Mouse (Mus musculus) G1E (cell line): ENCODE results near the gene Ttll12. TPM values are rescaled to one million over a fixed set of nuclear protein-coding genes. Genes with fewer than 3 reads are reported as not detected.

Experiments used
- ATAC-seq: 2 replicates; pipeline ENCODE4 v1.8.0; 2016; ENCODE audit warnings: mild to moderate bottlenecking; ENCODE audit not compliant: insufficient number of reproducible peaks, poor library complexity, low FRiP score, severe bottlenecking; ENCODE audit errors: extremely low read depth
- DNase-seq: peaks from one replicate; pipeline ENCODE4 v3.0.0; 2012; ENCODE audit warnings: low spot score
- H3K27me3 ChIP-seq: 2 replicates; pipeline ENCODE4 v1.6.1; 2012; ENCODE audit warnings: mild to moderate bottlenecking, low read length, inconsistent platforms; ENCODE audit not compliant: insufficient read depth
- H3K36me3 ChIP-seq: replicated peaks from 2 replicates; pipeline ENCODE3; 2012; ENCODE audit warnings: mild to moderate bottlenecking, inconsistent platforms
- H3K4me1 ChIP-seq: 2 replicates; pipeline ENCODE4 v1.6.1; 2012; ENCODE audit warnings: low read depth, low read length, inconsistent platforms, mixed read lengths; ENCODE audit not compliant: insufficient read depth
- H3K4me3 ChIP-seq: 2 replicates; pipeline ENCODE4 v1.5.1; 2012; ENCODE audit warnings: low read depth, mild to moderate bottlenecking, inconsistent platforms, low read length, moderate library complexity, mixed read lengths
- H3K9me3 ChIP-seq: replicated peaks from 2 replicates; pipeline ENCODE4 v1.6.1; 2012; ENCODE audit warnings: inconsistent platforms
- CTCF ChIP-seq: IDR thresholded peaks from 2 replicates; pipeline ENCODE4 v1.5.1; 2012; ENCODE audit warnings: low read depth, low read length, inconsistent platforms, mixed read lengths
- GATA1 ChIP-seq: IDR thresholded peaks from 2 replicates; pipeline ENCODE4 v1.6.1; 2012; ENCODE audit warnings: borderline replicate concordance, low read length, inconsistent platforms, mixed read lengths
- GATA2 ChIP-seq: IDR thresholded peaks from 2 replicates; pipeline ENCODE4 v1.6.1; 2012; ENCODE audit warnings: low read depth, low read length, inconsistent platforms, borderline replicate concordance
- POLR2AphosphoS5 ChIP-seq: IDR thresholded peaks from 2 replicates; pipeline ENCODE4 v1.6.1; 2012; ENCODE audit warnings: low read depth, low read length, inconsistent platforms; ENCODE audit not compliant: insufficient replicate concordance
- TAL1 ChIP-seq: conservative IDR thresholded peaks from 2 replicates; pipeline ENCODE4 v1.6.1; 2012; ENCODE audit warnings: low read depth, low read length, inconsistent platforms, mixed read lengths
- polyA plus RNA-seq: library from polyadenylated mRNA; stranded (reverse); fragments of >175 nt; gene quantifications from 2 replicates; pipeline ENCODE4 v1.2.3, GENCODE M21; 2012
- total RNA-seq, 2 experiments: library from RNA; stranded (forward) in 1 of 2; stranded (reverse) in 1 of 2; fragments of 200-1000 nt in 1 of 2; fragments of >200 nt in 1 of 2; fragmentation: Nextera tagmentation in 1 of 2; gene quantifications; 2 replicates each; pipeline ENCODE4 v1.2.3; 2014 to 2017

Ttll12 gene
- total and polyA plus RNA-seq, 3 experiments = 15.5 to 181 (median 59.4) TPM

GRCm38 (mm10) chr15:83575543-83575942 lies 19.4 kb downstream of the Ttll12 start:
- H3K4me1 ChIP-seq = peaks cover 26% of the 10 kb centered on the region
- peaks cover 94% of the 10 kb centered on the region for H3K36me3 ChIP-seq
- no peak for TF ChIP-seq CTCF
- TF ChIP-seq GATA1 = no peak
- TF ChIP-seq GATA2 = no peak
- TF ChIP-seq POLR2AphosphoS5 = no peak
- TF ChIP-seq TAL1 = no peak
- ATAC-seq (no peak), DNase-seq (no peak)
- no peaks in the 10 kb centered on the region for H3K27me3 ChIP-seq
- no peak overlapping the region for H3K4me3 ChIP-seq
- no peaks in the 10 kb centered on the region for H3K9me3 ChIP-seq

- Histone ChIP-seq H3K36me3 (peaks cover 94% of the 10 kb centered on the region), H3K4me1 (peaks cover 33% of the 10 kb centered on the region), H3K4me3 (no peak overlapping the region), H3K27me3 (no peaks in the 10 kb centered on the region), H3K9me3 (no peaks in the 10 kb centered on the region)
- TF ChIP-seq CTCF (no peak), GATA2 (no peak), GATA1 (no peak), TAL1 (no peak), POLR2AphosphoS5 (no peak)
- no peak for ATAC-seq
- DNase-seq = no peak
Observed at GRCm38 (mm10) chr15:83574731-83575351, 20.1 kb downstream of the Ttll12 start.

GRCm38 (mm10) chr15:83573606-83574005 lies 21.4 kb downstream of the Ttll12 start:
- H3K4me1 ChIP-seq = peaks cover 37% of the 10 kb centered on the region
- no peak for TF ChIP-seq GATA2
- TF ChIP-seq POLR2AphosphoS5 = no peak; the same call in 1 of the 2 replicates
- TF ChIP-seq CTCF = no peak
- TF ChIP-seq GATA1 = no peak
- no peak for TF ChIP-seq TAL1
- DNase-seq (no peak), ATAC-seq (no peak)
- no peaks in the 10 kb centered on the region for H3K27me3 ChIP-seq
- H3K9me3 ChIP-seq = no peaks in the 10 kb centered on the region
- H3K36me3 ChIP-seq = peaks cover 90% of the 10 kb centered on the region
- no peak overlapping the region for H3K4me3 ChIP-seq

GRCm38 (mm10) chr15:83572132-83572531 lies 22.8 kb downstream of the Ttll12 start:
- peaks cover 42% of the 10 kb centered on the region for H3K4me1 ChIP-seq
- peaks cover 82% of the 10 kb centered on the region for H3K36me3 ChIP-seq

GRCm38 (mm10) chr15:83571636-83572035 lies 23.3 kb downstream of the Ttll12 start:
- H3K9me3 ChIP-seq = no peaks in the 10 kb centered on the region
- H3K36me3 ChIP-seq = peaks cover 77% of the 10 kb centered on the region
- peaks cover 46% of the 10 kb centered on the region for H3K4me1 ChIP-seq
- ATAC-seq (no peak), DNase-seq (no peak)
- TF ChIP-seq CTCF = no peak
- no peak for TF ChIP-seq TAL1
- TF ChIP-seq GATA1 = no peak
- TF ChIP-seq POLR2AphosphoS5 = no peak
- no peak for TF ChIP-seq GATA2
- no peaks in the 10 kb centered on the region for H3K27me3 ChIP-seq
- no peak overlapping the region for H3K4me3 ChIP-seq

More at GRCm38 (mm10) chr15:83572132-83572531, 22.8 kb downstream of the Ttll12 start:
- no peak for TF ChIP-seq GATA2
- ATAC-seq (no peak), DNase-seq (no peak)
- Histone ChIP-seq H3K9me3 (no peaks in the 10 kb centered on the region), H3K27me3 (no peaks in the 10 kb centered on the region), H3K4me3 (no peak overlapping the region)

GRCm38 (mm10) chr15:83570641-83571040 lies 24.3 kb downstream of the Ttll12 start:
- Histone ChIP-seq H3K4me1 (peaks cover 52% of the 10 kb centered on the region), H3K27me3 (no peaks in the 10 kb centered on the region), H3K36me3 (peaks cover 68% of the 10 kb centered on the region), H3K4me3 (no peak overlapping the region), H3K9me3 (no peaks in the 10 kb centered on the region)
- ATAC-seq (no peak), DNase-seq (no peak)
- peak; percentile 16; the same call in 1 of the 2 replicates for TF ChIP-seq CTCF
- TF ChIP-seq GATA1 = no peak

- Histone ChIP-seq H3K4me1 (peaks cover 61% of the 10 kb centered on the region), H3K36me3 (peaks cover 61% of the 10 kb centered on the region), H3K27me3 (no peaks in the 10 kb centered on the region), H3K9me3 (no peaks in the 10 kb centered on the region), H3K4me3 (no peak overlapping the region)
- no peak for ATAC-seq
- no peak for DNase-seq
- no peak for TF ChIP-seq GATA1
- TF ChIP-seq GATA2 = no peak
- TF ChIP-seq POLR2AphosphoS5 = no peak
- no peak for TF ChIP-seq TAL1
- no peak for TF ChIP-seq CTCF
Observed at GRCm38 (mm10) chr15:83569682-83570081, 25.3 kb downstream of the Ttll12 start.
